Mouse (Mus musculus) lung, embryonic 14.5 days (tissue): ENCODE data around the gene Rap1a. TPM values are rescaled to one million over a fixed set of nuclear protein-coding genes. Genes with fewer than 3 reads are reported as not detected.

Experiments
- ATAC-seq: fragments of 200-750 bp; cut with Nextera tagmentation; 2 replicates; pipeline ENCODE4 v1.8.0; 2017; ENCODE audit warnings: mild to moderate bottlenecking, moderate TSS enrichment, moderate library complexity; ENCODE audit not compliant: insufficient read depth
- DNase-seq: peaks from one replicate; pipeline ENCODE4 v3.0.0-alpha.2; 2015
- H3K27ac ChIP-seq: fragments of 300-500 bp; sonication (generic); 2 replicates; pipeline ENCODE4 v1.5.1; 2014; ENCODE audit warnings: low read depth, mild to moderate bottlenecking, moderate library complexity
- H3K27me3 ChIP-seq: fragments of 300-500 bp; sonication (generic); 2 replicates; pipeline ENCODE4 v1.6.1; 2014; ENCODE audit warnings: low read length, control low read depth; ENCODE audit not compliant: insufficient read depth
- H3K36me3 ChIP-seq: fragments of 300-500 bp; sonication (generic); 2 replicates; pipeline ENCODE4 v1.6.1; 2014; ENCODE audit warnings: control low read depth; ENCODE audit not compliant: insufficient read depth
- H3K4me1 ChIP-seq: fragments of 300-500 bp; sonication (generic); 2 replicates; pipeline ENCODE4 v1.6.1; 2014; ENCODE audit warnings: antibody characterized with exemption, control low read depth; ENCODE audit not compliant: insufficient read depth
- H3K4me2 ChIP-seq: fragments of 300-500 bp; sonication (generic); 2 replicates; pipeline ENCODE4 v1.6.1; 2014; ENCODE audit warnings: mild to moderate bottlenecking
- H3K4me3 ChIP-seq: fragments of 300-500 bp; sonication (generic); 2 replicates; pipeline ENCODE4 v1.5.1; 2014; ENCODE audit warnings: low read depth, low read length
- H3K9ac ChIP-seq: fragments of 300-500 bp; sonication (generic); 2 replicates; pipeline ENCODE4 v1.6.1; 2014
- H3K9me3 ChIP-seq: fragments of 300-500 bp; sonication (generic); 2 replicates; pipeline ENCODE4 v1.6.1; 2016; ENCODE audit warnings: low read depth, low read length, control low read depth
- CTCF ChIP-seq: IDR thresholded peaks from 2 replicates; pipeline ENCODE4 v1.5.1; 2016; ENCODE audit warnings: antibody characterized with exemption, low read depth
- WGBS: fragments of 180-500 bp; shearing (Covaris S2); extraction: QIAGEN DNeasy Blood & Tissue Kit; methylation state at CpG from one replicate; pipeline ENCODE4 v1.1.7; 2014; 5-methylcytosine and 5-hydroxymethylcytosine counted together
- polyA plus RNA-seq: library from polyadenylated mRNA; unstranded; fragments of >200 nt; fragmentation: Nextera tagmentation; extraction: Ambion mirVana; gene quantifications from 2 replicates; pipeline ENCODE4 v1.2.1, GENCODE M21; 2014

The Rap1a gene
- polyA plus RNA-seq, 1 experiment from 2014 or later = 95.5 TPM

- no peaks in the 10 kb centered on the region for H3K27me3 ChIP-seq
- no peak overlapping the region for H3K4me3 ChIP-seq
- no peaks in the 10 kb centered on the region for H3K36me3 ChIP-seq
- DNase-seq (no peak), ATAC-seq (no peak)
- H3K9me3 ChIP-seq = no peaks in the 10 kb centered on the region
- H3K27ac ChIP-seq = no peak overlapping the region
- H3K4me1 ChIP-seq = no peaks in the 10 kb centered on the region
- H3K4me2 ChIP-seq = no peak overlapping the region
- WGBS = 93% methylated on average over 3 of the region's 3 CpGs
- TF ChIP-seq CTCF = no peak
- H3K9ac ChIP-seq = no peak overlapping the region
These were observed 23.1 kb downstream of the Rap1a start for GRCm38 (mm10) chr3:105777997-105778396.

DNA sequence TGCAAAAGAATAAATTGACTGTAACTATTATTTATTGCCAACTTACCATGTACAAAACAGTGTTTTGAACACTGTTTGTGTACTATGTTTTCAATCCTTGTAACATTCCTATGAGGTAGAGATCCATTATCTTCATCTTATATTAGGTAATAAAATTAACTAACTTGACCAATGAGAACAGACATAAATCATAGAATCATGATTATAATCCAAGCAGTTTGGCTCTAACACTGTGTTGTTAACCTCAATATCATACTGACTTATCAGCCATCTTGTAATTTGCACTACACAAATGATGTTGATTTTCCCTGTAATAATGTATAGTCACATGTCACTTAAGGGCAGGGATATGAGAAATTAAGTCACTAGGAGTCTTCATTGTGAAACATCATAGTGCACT is 26.6 kb downstream of the Rap1a start:
- DNase-seq = no peak
- no peak overlapping the region for H3K4me3 ChIP-seq
- H3K9ac ChIP-seq = no peak overlapping the region
- ATAC-seq = no peak
- H3K36me3 ChIP-seq = no peaks in the 10 kb centered on the region
- no peaks in the 10 kb centered on the region for H3K27me3 ChIP-seq
- TF ChIP-seq CTCF = no peak
- H3K4me1 ChIP-seq = no peaks in the 10 kb centered on the region
- no peaks in the 10 kb centered on the region for H3K9me3 ChIP-seq
- no peak overlapping the region for H3K4me2 ChIP-seq
- no peak overlapping the region for H3K27ac ChIP-seq

- peak; percentile 17 for DNase-seq
- Histone ChIP-seq H3K4me3 (no peak overlapping the region), H3K4me1 (no peaks in the 10 kb centered on the region), H3K27ac (no peak overlapping the region), H3K9ac (no peak overlapping the region), H3K27me3 (no peaks in the 10 kb centered on the region), H3K4me2 (no peak overlapping the region), H3K9me3 (no peaks in the 10 kb centered on the region), H3K36me3 (no peaks in the 10 kb centered on the region)
- no peak for ATAC-seq
- peak; percentile 50 for TF ChIP-seq CTCF
These were observed 29.6 kb downstream of the Rap1a start for GRCm38 (mm10) chr3:105771534-105771933.

DNA sequence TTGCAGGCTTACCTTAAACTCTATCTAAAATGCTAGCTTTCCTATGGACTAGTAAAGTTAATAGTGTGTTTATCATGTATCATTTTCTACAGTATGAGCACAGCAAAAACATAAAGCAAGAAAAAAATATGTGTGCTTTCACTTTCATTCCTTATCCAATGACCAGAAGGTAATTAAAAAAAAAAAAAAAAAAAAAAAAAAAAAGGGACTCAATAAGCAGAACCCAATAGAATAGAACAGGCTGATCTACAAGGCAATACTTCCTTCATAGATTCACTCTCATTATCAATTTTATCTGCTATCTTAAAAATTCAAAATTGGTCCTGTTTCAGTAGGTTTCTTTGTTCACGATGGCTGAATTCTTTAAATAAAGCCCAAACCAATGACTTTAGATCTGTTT is 30.3 kb downstream of the Rap1a start:
- Histone ChIP-seq H3K9ac (no peak overlapping the region), H3K27me3 (no peaks in the 10 kb centered on the region), H3K4me3 (no peak overlapping the region), H3K4me2 (no peak overlapping the region), H3K36me3 (no peaks in the 10 kb centered on the region), H3K9me3 (no peaks in the 10 kb centered on the region), H3K27ac (no peak overlapping the region), H3K4me1 (no peaks in the 10 kb centered on the region)
- DNase-seq = no peak
- no peak for TF ChIP-seq CTCF
- WGBS = 95% methylated on average over 1 of the region's 1 CpGs
- ATAC-seq = no peak

- Histone ChIP-seq H3K4me3 (no peak overlapping the region), H3K9ac (no peak overlapping the region), H3K4me2 (no peak overlapping the region), H3K27me3 (no peaks in the 10 kb centered on the region), H3K36me3 (no peaks in the 10 kb centered on the region), H3K27ac (no peak overlapping the region), H3K4me1 (no peaks in the 10 kb centered on the region), H3K9me3 (no peaks in the 10 kb centered on the region)
- ATAC-seq (no peak), DNase-seq (no peak)
- no peak for TF ChIP-seq CTCF
- 77% methylated on average over 2 of the region's 2 CpGs for WGBS
These were observed 31.8 kb downstream of the Rap1a start for GRCm38 (mm10) chr3:105769380-105769779.

GRCm38 (mm10) chr3:105768529-105768928 is 32.6 kb downstream of the Rap1a start:
- Histone ChIP-seq H3K36me3 (no peaks in the 10 kb centered on the region), H3K4me1 (no peaks in the 10 kb centered on the region), H3K9ac (no peak overlapping the region), H3K9me3 (no peaks in the 10 kb centered on the region), H3K4me3 (no peak overlapping the region), H3K4me2 (no peak overlapping the region), H3K27me3 (no peaks in the 10 kb centered on the region), H3K27ac (no peak overlapping the region)
- no peak for TF ChIP-seq CTCF
- DNase-seq = no peak
- ATAC-seq = no peak
- 78% methylated on average over 6 of the region's 6 CpGs for WGBS

- H3K9me3 ChIP-seq = no peaks in the 10 kb centered on the region
- H3K27ac ChIP-seq = no peak overlapping the region
- no peaks in the 10 kb centered on the region for H3K27me3 ChIP-seq
- DNase-seq (no peak), ATAC-seq (no peak)
- no peak overlapping the region for H3K4me3 ChIP-seq
- 60% methylated on average over 4 of the region's 4 CpGs for WGBS
- no peak overlapping the region for H3K9ac ChIP-seq
- H3K4me1 ChIP-seq = no peaks in the 10 kb centered on the region
- TF ChIP-seq CTCF = no peak
- no peak overlapping the region for H3K4me2 ChIP-seq
- H3K36me3 ChIP-seq = no peaks in the 10 kb centered on the region
These were observed 37.8 kb downstream of the Rap1a start for GRCm38 (mm10) chr3:105763132-105763851.
